Mouse (Mus musculus) liver, embryonic 14.5 days (tissue): ENCODE results near the gene Nprl3.

Experiments
- CTCF ChIP-seq: IDR thresholded peaks from 2 replicates; pipeline ENCODE4 v1.5.1; 2016; ENCODE audit warnings: antibody characterized with exemption, low read depth, control low read depth
- EP300 ChIP-seq: IDR thresholded peaks from 2 replicates; pipeline ENCODE4 v1.6.1; 2016; ENCODE audit warnings: antibody characterized with exemption, low read depth

GRCm38 (mm10) chr11:32201922-32202685 is 65.4 kb downstream of the Nprl3 start:
- TF ChIP-seq CTCF: no peak
- TF ChIP-seq EP300: no peak
